Mouse (Mus musculus): ENCODE data around the gene Alms1. TPM values are rescaled to one million over a fixed set of nuclear protein-coding genes. Genes with fewer than 3 reads are reported as not detected.

Gene Alms1
- polyA plus RNA-seq (2012; rRNA removed) (1.2 and 1.7 TPM in 2 replicates), polyA plus RNA-seq (2014; fragmentation: Nextera tagmentation; extraction: Ambion mirVana) (1.8 and 2.1 TPM in 2 replicates)

DNA sequence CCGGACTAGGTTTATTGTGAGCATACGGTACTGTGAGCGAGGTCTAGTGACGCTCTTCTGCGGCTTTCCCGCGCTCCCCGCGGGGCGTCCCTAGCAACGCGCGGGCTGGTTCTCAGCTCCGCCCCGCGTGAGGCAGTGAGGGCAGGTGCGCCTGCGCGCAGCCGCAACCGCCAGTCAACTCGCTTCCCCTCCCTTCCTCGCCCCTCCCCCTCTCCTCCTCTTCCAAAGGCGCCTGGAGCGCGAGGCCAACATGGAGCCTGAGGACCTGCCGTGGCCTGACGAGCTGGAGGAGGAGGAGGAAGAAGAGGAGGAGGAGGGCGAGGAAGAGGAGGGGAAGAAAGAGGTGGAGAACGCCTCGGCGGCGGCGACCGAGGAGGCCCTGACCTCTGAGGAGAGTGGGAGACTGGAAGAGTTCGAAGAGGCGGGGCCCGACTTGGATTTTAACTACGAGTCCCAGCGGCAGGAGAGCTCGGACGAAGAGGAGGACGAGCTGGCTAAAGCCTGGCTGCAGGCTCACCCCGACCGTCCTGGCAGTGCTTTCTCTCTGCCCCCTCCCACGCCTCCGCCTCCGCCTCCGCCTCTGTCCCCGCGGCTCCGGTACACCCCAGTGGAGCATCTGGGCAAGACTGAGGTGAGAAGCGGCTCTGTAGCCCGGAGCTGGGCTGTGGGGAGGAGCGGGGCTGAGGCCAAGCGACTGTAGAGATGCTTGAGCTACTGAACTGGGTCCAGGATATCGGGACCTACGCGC is at the start of gene Alms1:
Gene Alms1, plus strand, starts transcription at position 136 of the 748 bp plus-strand sequence.
- peak within 1 kb of the TSS; percentile 88 for H3K4me2 ChIP-seq (ENCODE audit: low read depth)
- WGBS (ENCODE audit: insufficient replicate concordance), result under 1% methylated on average over 56 of the region's 59 CpGs

DNA sequence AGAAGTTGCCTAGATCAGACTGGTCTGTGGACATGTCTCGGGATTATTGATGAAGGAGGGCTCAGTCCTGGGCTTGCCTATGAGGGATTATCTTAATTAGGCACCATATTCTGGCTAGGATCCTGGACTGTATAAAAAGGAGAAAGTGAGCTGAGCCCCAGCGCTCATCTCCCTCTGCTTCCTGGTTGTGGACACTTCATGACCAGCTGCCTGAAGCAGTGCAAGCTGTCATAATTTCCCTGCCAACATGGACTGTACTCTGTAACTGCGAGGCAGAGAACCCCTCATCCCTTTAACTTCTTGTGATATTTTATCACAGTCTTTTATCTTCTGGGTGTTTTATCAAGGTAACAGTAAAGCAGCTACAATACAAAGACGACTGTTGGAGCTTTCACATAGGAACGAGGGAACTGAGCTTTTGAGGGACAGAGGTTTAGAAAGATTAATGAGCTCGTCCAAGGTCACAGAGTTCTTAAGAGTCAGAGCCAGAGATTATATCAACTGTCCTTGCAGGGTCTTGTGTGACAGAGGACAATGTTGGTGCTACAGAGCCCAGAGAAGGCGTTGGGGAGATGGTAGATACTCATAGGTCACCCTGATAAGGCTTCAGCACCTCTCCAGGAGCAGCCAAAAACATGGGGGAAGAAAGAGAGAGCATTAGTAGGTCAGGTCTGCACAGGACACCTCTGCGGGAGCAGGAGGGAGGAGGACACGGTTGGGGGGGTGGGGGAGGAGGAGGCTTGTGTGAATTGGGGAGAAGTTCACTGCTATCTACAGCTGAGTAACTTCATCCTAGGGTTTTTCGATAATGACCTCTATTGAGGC is 43.8 kb upstream of the Alms1 start:
- Histone ChIP-seq H3K27ac (no peak overlapping the region), H3K4me3 (ENCODE audit: insufficient read depth in 1 of 2, low read depth in 2 of 2, low read length in 2 of 2) (no peak overlapping the region), H3K9me3 (ENCODE audit: control insufficient read depth, low read length) (no peaks in the 10 kb centered on the region), H3K4me1 (replicated peaks; ENCODE audit: control insufficient read depth in 2 of 2, insufficient read depth in 2 of 2, low read length in 1 of 2) (no peaks in the 10 kb centered on the region), H3K4me2 (ENCODE audit: low read depth) (no peak overlapping the region), H3K9ac (replicated peaks) (no peak overlapping the region), H3K27me3 (ENCODE audit: control insufficient read depth, insufficient read depth, low read length) (no peaks in the 10 kb centered on the region), H3K36me3 (replicated peaks; ENCODE audit: control insufficient read depth, insufficient read depth, low read depth) (no peaks in the 10 kb centered on the region)
- ATAC-seq (ENCODE audit: insufficient read depth) (no peak), DNase-seq (ENCODE audit: low read depth in 3 of 3, low spot score in 3 of 3) (no peak)
- no peak for TF ChIP-seq EP300 (IDR thresholded peaks at IDR 0.05; ENCODE audit: low read depth)
- WGBS (ENCODE audit: insufficient replicate concordance), result 50% methylated on average over 10 of the region's 10 CpGs

More for the DNA sequence above, at the start of gene Alms1:
- Histone ChIP-seq H3K9ac (replicated peaks) (peak within 1 kb of the TSS; percentile 89), H3K27ac (peak within 1 kb of the TSS; percentile 81), H3K9me3 (ENCODE audit: control insufficient read depth, low read length) (no peaks in the 10 kb centered on the region), H3K4me1 (replicated peaks; ENCODE audit: control insufficient read depth in 2 of 2, insufficient read depth in 2 of 2, low read length in 1 of 2) (peaks cover 2 to 12% of the 10 kb centered on the region in 2 experiments; a peak in 2 of 4 replicates), H3K27me3 (ENCODE audit: control insufficient read depth, insufficient read depth, low read length) (no peaks in the 10 kb centered on the region), H3K36me3 (replicated peaks; ENCODE audit: control insufficient read depth, insufficient read depth, low read depth) (no peaks in the 10 kb centered on the region), H3K4me3 (ENCODE audit: insufficient read depth in 1 of 2, low read depth in 2 of 2, low read length in 2 of 2) (peak within 1 kb of the TSS; percentile 87 to 92)
- peak; percentile 86 to 87 (median 87) for DNase-seq (ENCODE audit: low read depth in 3 of 3, low spot score in 3 of 3)
- TF ChIP-seq CTCF (IDR thresholded peaks at IDR 0.05; ENCODE audit: low read depth), result no peak
- TF ChIP-seq EP300 (IDR thresholded peaks at IDR 0.05; ENCODE audit: low read depth), result no peak
- ATAC-seq (ENCODE audit: insufficient read depth), result peak; percentile 95

DNA sequence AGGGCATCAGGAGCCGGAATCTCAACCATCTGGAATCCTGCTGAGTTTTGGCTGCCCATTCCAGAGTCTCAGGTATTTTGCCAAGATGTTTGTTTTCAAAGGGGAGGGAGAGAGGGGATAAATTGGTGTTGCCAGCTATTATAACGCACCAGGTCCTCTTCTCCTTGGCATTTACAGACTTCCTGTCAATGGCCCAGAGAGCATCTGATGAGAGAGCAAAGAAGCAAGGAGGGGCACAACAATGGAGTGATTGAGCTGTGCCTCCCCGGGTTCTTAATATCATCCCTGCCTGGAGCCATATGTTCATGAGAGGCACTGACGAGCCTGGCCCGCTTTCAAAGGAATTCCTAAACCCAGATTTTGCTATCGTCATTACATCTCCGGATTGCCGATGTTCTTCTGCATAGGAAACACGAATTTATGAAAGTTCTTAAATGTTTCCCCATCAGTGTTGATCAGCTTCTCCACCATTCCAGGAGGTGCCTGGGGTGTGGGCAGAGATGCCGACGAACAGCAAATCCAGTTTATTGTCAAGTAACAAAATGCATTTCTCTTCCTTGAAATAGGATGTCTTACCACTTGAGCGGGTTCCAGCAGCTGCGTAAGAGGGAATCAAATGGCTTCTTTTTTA is 43.0 kb upstream of the Alms1 start:
- Histone ChIP-seq H3K4me2 (ENCODE audit: low read depth) (no peak overlapping the region), H3K4me3 (ENCODE audit: insufficient read depth in 1 of 2, low read depth in 2 of 2, low read length in 2 of 2) (no peak overlapping the region), H3K27me3 (ENCODE audit: control insufficient read depth, insufficient read depth, low read length) (no peaks in the 10 kb centered on the region), H3K36me3 (replicated peaks; ENCODE audit: control insufficient read depth, insufficient read depth, low read depth) (no peaks in the 10 kb centered on the region), H3K9ac (replicated peaks) (no peak overlapping the region), H3K27ac (no peak overlapping the region), H3K9me3 (ENCODE audit: control insufficient read depth, low read length) (no peaks in the 10 kb centered on the region), H3K4me1 (replicated peaks; ENCODE audit: control insufficient read depth in 2 of 2, insufficient read depth in 2 of 2, low read length in 1 of 2) (no peaks in the 10 kb centered on the region)
- ATAC-seq (ENCODE audit: insufficient read depth) (no peak), DNase-seq (ENCODE audit: low read depth in 3 of 3, low spot score in 3 of 3) (no peak)
- 67% methylated on average over 13 of the region's 13 CpGs for WGBS (ENCODE audit: insufficient replicate concordance)
- TF ChIP-seq EP300 (IDR thresholded peaks at IDR 0.05; ENCODE audit: low read depth) (no peak), CTCF (IDR thresholded peaks at IDR 0.05; ENCODE audit: low read depth) (no peak)

DNA sequence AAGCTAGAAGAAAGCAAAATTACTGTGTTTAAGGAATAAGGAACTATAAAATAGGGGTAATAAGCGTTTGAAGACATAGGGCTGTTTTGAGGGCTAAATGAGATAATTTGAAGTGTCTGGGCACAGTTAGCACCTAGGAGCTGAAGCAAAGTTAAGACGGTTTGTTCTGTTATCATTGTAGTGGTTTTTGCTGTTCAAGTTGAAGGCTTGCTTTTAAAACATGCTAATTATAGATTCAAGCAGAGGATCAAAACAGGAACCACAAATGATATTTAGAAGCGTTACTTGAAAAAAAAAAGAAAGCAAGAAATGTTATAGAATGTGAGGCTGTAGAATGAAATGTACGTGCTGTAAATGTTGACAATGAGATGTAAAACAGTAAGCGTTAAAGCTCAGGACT is 39.7 kb upstream of the Alms1 start:
- ATAC-seq (ENCODE audit: insufficient read depth), result no peak
- H3K36me3 ChIP-seq (replicated peaks; ENCODE audit: control insufficient read depth, insufficient read depth, low read depth), result no peaks in the 10 kb centered on the region

More for the DNA sequence above, 39.7 kb upstream of the Alms1 start:
- no peak overlapping the region for H3K4me2 ChIP-seq (ENCODE audit: low read depth)
- TF ChIP-seq EP300 (IDR thresholded peaks at IDR 0.05; ENCODE audit: low read depth), result no peak
- no peak for TF ChIP-seq CTCF (IDR thresholded peaks at IDR 0.05; ENCODE audit: low read depth)
- no peak overlapping the region for H3K27ac ChIP-seq
- H3K4me1 ChIP-seq (replicated peaks; ENCODE audit: control insufficient read depth in 2 of 2, insufficient read depth in 2 of 2, low read length in 1 of 2), result no peaks in the 10 kb centered on the region
- no peaks in the 10 kb centered on the region for H3K9me3 ChIP-seq (ENCODE audit: control insufficient read depth, low read length)
- no peak overlapping the region for H3K4me3 ChIP-seq (ENCODE audit: insufficient read depth in 1 of 2, low read depth in 2 of 2, low read length in 2 of 2)
- no peak for DNase-seq (ENCODE audit: low read depth in 3 of 3, low spot score in 3 of 3)
- H3K9ac ChIP-seq (replicated peaks), result no peak overlapping the region
- H3K27me3 ChIP-seq (ENCODE audit: control insufficient read depth, insufficient read depth, low read length), result no peaks in the 10 kb centered on the region
- WGBS (ENCODE audit: insufficient replicate concordance), result 60% methylated on average over 5 of the region's 5 CpGs
